8 mouse cellular contexts compared by ENCODE assay signal in genomic region chr1:86442832-86443231, GRCm38 (mm10). TPM values are rescaled to one million over a fixed set of nuclear protein-coding genes. Genes with fewer than 3 reads are reported as not detected.
DNase-seq lines count a peak whose midpoint lies in the region; ATAC-seq and TF ChIP-seq lines count a peak whose summit lies in the region.

No protein-coding gene starts in this region.

- in situ Hi-C loops in CH12.LX (cut with MboI; ENCODE audit: low pct_ligation_motif_present, low pct_unique_long_range_greater_than_20kb, low sequenced_read_pairs), result loop anchor here (5.0 to 25.0 kb wide), 3 partner anchors 49 to 594 kb away; no protein-coding TSS in a partner anchor

- peak; percentile 1; the same call in 1 of the 2 replicates for ATAC-seq in forebrain, embryonic 11.5 days (replicated peaks; ENCODE audit: low FRiP score)
- peak; percentile 15; the same call in 1 of the 2 replicates for ATAC-seq in liver, embryonic 14.5 days (ENCODE audit: insufficient read depth)

- H3K9me3 ChIP-seq in heart, embryonic 10.5 days, result no peaks in the 10 kb centered on the region
- H3K9me3 ChIP-seq in CH12.LX (replicated peaks; ENCODE audit: low read length), result no peaks in the 10 kb centered on the region
- no peaks in the 10 kb centered on the region for H3K9me3 ChIP-seq in forebrain, embryonic 11.5 days (ENCODE audit: control insufficient read depth, low read length)
- H3K9me3 ChIP-seq in liver, embryonic 14.5 days (ENCODE audit: control insufficient read depth, low read length), result no peaks in the 10 kb centered on the region

- peak overlapping the region; percentile 92 for H3K9ac ChIP-seq in CH12.LX (ENCODE audit: insufficient read depth, low read depth)
- peak overlapping the region; percentile 99 for H3K9ac ChIP-seq in forebrain, embryonic 11.5 days (ENCODE audit: low read length)
- H3K9ac ChIP-seq in liver, embryonic 14.5 days (replicated peaks), result peak overlapping the region; percentile 56

- dilution Hi-C loops in CH12.LX (cut with MboI; ENCODE audit: extremely low pct_ligation_motif_present, extremely low pct_unique_long_range_greater_than_20kb, low sequenced_read_pairs), result no loop called here

- H3K27me3 ChIP-seq in heart, embryonic 10.5 days (ENCODE audit: insufficient read depth, poor library complexity, severe bottlenecking), result no peaks in the 10 kb centered on the region
- H3K27me3 ChIP-seq in CH12.LX (replicated peaks), result no peaks in the 10 kb centered on the region
- no peaks in the 10 kb centered on the region for H3K27me3 ChIP-seq in forebrain, embryonic 11.5 days (ENCODE audit: control insufficient read depth, insufficient read depth, low read length)
- no peaks in the 10 kb centered on the region for H3K27me3 ChIP-seq in liver, embryonic 14.5 days (ENCODE audit: control insufficient read depth, insufficient read depth, low read length)

- peak overlapping the region; percentile 82 for H3K4me2 ChIP-seq in CH12.LX (ENCODE audit: insufficient read depth, low read depth, poor library complexity, severe bottlenecking)
- H3K4me2 ChIP-seq in forebrain, embryonic 11.5 days (ENCODE audit: low read depth, low read length, severe bottlenecking), result peak overlapping the region; percentile 91
- H3K4me2 ChIP-seq in liver, embryonic 14.5 days (ENCODE audit: low read depth), result peak overlapping the region; percentile 82

- TF ChIP-seq RAD21 in CH12.LX (IDR thresholded peaks at IDR 0.05; ENCODE audit: low read depth, low read length), result no peak

- TF ChIP-seq EP300 in CH12.LX (IDR thresholded peaks at IDR 0.05; ENCODE audit: low read length), result no peak
- TF ChIP-seq EP300 in liver, embryonic 14.5 days (IDR thresholded peaks at IDR 0.05; ENCODE audit: low read depth), result no peak

- H3K36me3 ChIP-seq in heart, embryonic 10.5 days, result no peaks in the 10 kb centered on the region
- H3K36me3 ChIP-seq in CH12.LX (replicated peaks in 1 of 2; ENCODE audit: control insufficient read depth in 1 of 2, insufficient read depth in 1 of 2, low read length in 1 of 2), result no peaks in the 10 kb centered on the region
- no peaks in the 10 kb centered on the region for H3K36me3 ChIP-seq in forebrain, embryonic 11.5 days (ENCODE audit: control insufficient read depth, insufficient read depth, low read length)
- no peaks in the 10 kb centered on the region for H3K36me3 ChIP-seq in liver, embryonic 14.5 days (replicated peaks; ENCODE audit: control insufficient read depth, insufficient read depth, low read depth)

- no peaks in the 10 kb centered on the region for H3K79me2 ChIP-seq in CH12.LX (replicated peaks; ENCODE audit: control insufficient read depth, extremely low read depth, insufficient read depth, poor library complexity, severe bottlenecking)

- TF ChIP-seq CTCF in CH12.LX (conservative IDR thresholded peaks at IDR 0.05 in 1 of 2, IDR thresholded peaks at IDR 0.05 in 1 of 2; ENCODE audit: low read depth in 2 of 2, low read length in 2 of 2), result no peak
- no peak for TF ChIP-seq CTCF in liver, embryonic 14.5 days (IDR thresholded peaks at IDR 0.05; ENCODE audit: low read depth)

- H3K4me1 ChIP-seq in heart, embryonic 10.5 days, result peaks cover 65% of the 10 kb centered on the region
- H3K4me1 ChIP-seq in CH12.LX (ENCODE audit: control insufficient read depth in 1 of 2, insufficient read depth in 2 of 2), result peaks cover 18 to 64% of the 10 kb centered on the region in 2 experiments
- peaks cover 27% of the 10 kb centered on the region for H3K4me1 ChIP-seq in forebrain, embryonic 11.5 days (replicated peaks; ENCODE audit: control insufficient read depth, insufficient read depth, low read length)
- H3K4me1 ChIP-seq in liver, embryonic 14.5 days (replicated peaks; ENCODE audit: control insufficient read depth in 2 of 2, insufficient read depth in 2 of 2, low read length in 1 of 2), result peaks cover 10 to 26% of the 10 kb centered on the region in 2 experiments

- DNase-seq in heart, embryonic 10.5 days (ENCODE audit: low spot score), result no peak
- no peak for DNase-seq in heart, adult 18-20 months
- peak; percentile 75 for DNase-seq in CH12.LX (ENCODE audit: extremely low read depth)
- no peak for DNase-seq in forebrain, embryonic 11.5 days (ENCODE audit: low spot score)
- DNase-seq in liver, embryonic 14.5 days (ENCODE audit: low read depth in 3 of 3, low spot score in 3 of 3), result no peak
- DNase-seq in testis, postnatal 14 days (ENCODE audit: low spot score), result peak; percentile 72
- no peak for DNase-seq in natural killer cell, adult 2 months (ENCODE audit: low spot score in 2 of 2)
- no peak for DNase-seq in ovary, postnatal 14 days (ENCODE audit: low spot score)

- peak; percentile 37; the same call in 1 of the 2 replicates for TF ChIP-seq POLR2A in CH12.LX (IDR thresholded peaks at IDR 0.05; ENCODE audit: low read depth, low read length)

- 7% methylated on average over 24 of the region's 24 CpGs for WGBS in heart, embryonic 10.5 days
- WGBS in forebrain, embryonic 11.5 days, result 2% methylated on average over 24 of the region's 24 CpGs
- 6% methylated on average over 24 of the region's 24 CpGs for WGBS in liver, embryonic 14.5 days (ENCODE audit: insufficient replicate concordance)

- peak overlapping the region; percentile 65 for H3K4me3 ChIP-seq in heart, embryonic 10.5 days
- H3K4me3 ChIP-seq in CH12.LX (replicated peaks in 1 of 3; ENCODE audit: low read depth in 2 of 3, low read length in 2 of 3, poor library complexity in 1 of 3), result peak overlapping the region; percentile 47 to 65 (median 65)
- peak overlapping the region; percentile 45 for H3K4me3 ChIP-seq in forebrain, embryonic 11.5 days (ENCODE audit: low read depth, low read length)
- H3K4me3 ChIP-seq in liver, embryonic 14.5 days (ENCODE audit: insufficient read depth in 1 of 2, low read depth in 2 of 2, low read length in 2 of 2), result peak overlapping the region; percentile 52 to 59

- peak overlapping the region; percentile 100 for H3K27ac ChIP-seq in heart, embryonic 10.5 days
- H3K27ac ChIP-seq in CH12.LX (ENCODE audit: insufficient read depth, low read depth), result peak overlapping the region; percentile 88
- peak overlapping the region; percentile 99 for H3K27ac ChIP-seq in forebrain, embryonic 11.5 days (ENCODE audit: low read depth, low read length)
- H3K27ac ChIP-seq in liver, embryonic 14.5 days, result peak overlapping the region; percentile 5

TF ChIP-seq in CH12.LX, 34 proteins besides CTCF, POLR2A, EP300 and RAD21:
- peak; percentile 63; the same call in 1 of the 2 replicates for TF ChIP-seq UBTF (IDR thresholded peaks at IDR 0.05; ENCODE audit: low read depth, low read length)
- no peak for TF ChIP-seq GABPA (IDR thresholded peaks at IDR 0.05; ENCODE audit: insufficient replicate concordance, low read depth, low read length)
- peak; percentile 41; the same call in 1 of the 2 replicates for TF ChIP-seq TCF12 (IDR thresholded peaks at IDR 0.05; ENCODE audit: low read depth, low read length)
- TF ChIP-seq BHLHE40 (IDR thresholded peaks at IDR 0.05; ENCODE audit: low read depth, low read length), result peak; percentile 77
- peak; percentile 39; the same call in 1 of the 2 replicates for TF ChIP-seq MXI1 (IDR thresholded peaks at IDR 0.05; ENCODE audit: low read depth, low read length)
- no peak for TF ChIP-seq HCFC1 (IDR thresholded peaks at IDR 0.05; ENCODE audit: low read depth, low read length)
- peak; percentile 75 for TF ChIP-seq NRF1 (IDR thresholded peaks at IDR 0.05; ENCODE audit: low read depth, low read length)

RNA-seq across cellular contexts. Expression of gene Tex44, which starts 16.7 kb away (rescaled TPM):
- polyA plus RNA-seq in heart, embryonic 10.5 days (2016; fragmentation: Nextera tagmentation; extraction: Ambion mirVana), result not detected in 2 replicates
- total RNA-seq in heart, adult 18-20 months (2021), result not detected
- total RNA-seq in CH12.LX (2012; rRNA removed) (not detected in 2 replicates), CH12.LX (2014; rRNA removed) (not detected in 2 replicates)
- polyA plus RNA-seq in CH12.LX (2012; ENCODE audit: insufficient read length, low read depth), result not detected in 2 replicates
- not detected in 2 replicates for polyA plus RNA-seq in forebrain, embryonic 11.5 days (2014; fragmentation: Nextera tagmentation; extraction: Ambion mirVana)
- not detected in 2 replicates for polyA plus RNA-seq in liver, embryonic 14.5 days (2012; rRNA removed)
- polyA plus RNA-seq in liver, embryonic 14.5 days (2014; fragmentation: Nextera tagmentation; extraction: Ambion mirVana), result not detected in 2 replicates

RNA-seq across cellular contexts. Expression of gene Nmur1, which starts 16.8 kb away (rescaled TPM):
- polyA plus RNA-seq in heart, embryonic 10.5 days (2016; fragmentation: Nextera tagmentation; extraction: Ambion mirVana), result 0.10 TPM in 1 of 2 replicates, not detected in the other
- not detected for total RNA-seq in heart, adult 18-20 months (2021)
- total RNA-seq in CH12.LX (2012; rRNA removed), result 0.13 TPM in 1 of 2 replicates, not detected in the other
- total RNA-seq in CH12.LX (2014; rRNA removed), result not detected in 2 replicates
- 0.16 TPM in 1 of 2 replicates, not detected in the other for polyA plus RNA-seq in CH12.LX (2012; ENCODE audit: insufficient read length, low read depth)
- 0.72 TPM in 1 of 2 replicates, not detected in the other for polyA plus RNA-seq in forebrain, embryonic 11.5 days (2014; fragmentation: Nextera tagmentation; extraction: Ambion mirVana)
- not detected in 2 replicates for polyA plus RNA-seq in liver, embryonic 14.5 days (2012; rRNA removed)
- polyA plus RNA-seq in liver, embryonic 14.5 days (2014; fragmentation: Nextera tagmentation; extraction: Ambion mirVana), result not detected in 2 replicates

Comparison
In these comparisons a context has a peak if more than half of its experiments do, and no peak if none do; other contexts are left out.
1. DNase-seq: peak in CH12.LX (single experiment) and testis, postnatal 14 days (single experiment); none in heart, embryonic 10.5 days (single experiment), heart, adult 18-20 months (0 of 2), forebrain, embryonic 11.5 days (single experiment), liver, embryonic 14.5 days (0 of 3), natural killer cell, adult 2 months (0 of 2) and ovary, postnatal 14 days (single experiment).
2. H3K27ac ChIP-seq: peak in every context shown above with its lines; median percentile 100 in heart, embryonic 10.5 days; 99 in forebrain, embryonic 11.5 days; 88 in CH12.LX; 5 in liver, embryonic 14.5 days.
3. Peak in every context shown above with its lines, with median percentiles within 50 percentile points of each other: H3K4me3 ChIP-seq, H3K4me2 ChIP-seq and H3K9ac ChIP-seq.